Mouse (Mus musculus) bone marrow macrophage, adult 2 months (primary cell): ENCODE measurements around the gene Acvr1b.

ENCODE experiments used
- CTCF ChIP-seq: IDR thresholded peaks from 2 replicates; pipeline ENCODE4 v1.5.1; 2012; ENCODE audit warnings: low read depth, mild to moderate bottlenecking, low read length, moderate library complexity
- POLR2A ChIP-seq: IDR thresholded peaks from 2 replicates; pipeline ENCODE4 v1.6.1; 2012; ENCODE audit warnings: mild to moderate bottlenecking, low read depth, low read length, borderline replicate concordance

GRCm38 (mm10) chr15:101182676-101183075 is 8.8 kb downstream of the Acvr1b start:
- TF ChIP-seq CTCF (no peak), POLR2A (no peak)
